10 mouse cellular contexts compared by ENCODE assay signal in the genomic region with DNA sequence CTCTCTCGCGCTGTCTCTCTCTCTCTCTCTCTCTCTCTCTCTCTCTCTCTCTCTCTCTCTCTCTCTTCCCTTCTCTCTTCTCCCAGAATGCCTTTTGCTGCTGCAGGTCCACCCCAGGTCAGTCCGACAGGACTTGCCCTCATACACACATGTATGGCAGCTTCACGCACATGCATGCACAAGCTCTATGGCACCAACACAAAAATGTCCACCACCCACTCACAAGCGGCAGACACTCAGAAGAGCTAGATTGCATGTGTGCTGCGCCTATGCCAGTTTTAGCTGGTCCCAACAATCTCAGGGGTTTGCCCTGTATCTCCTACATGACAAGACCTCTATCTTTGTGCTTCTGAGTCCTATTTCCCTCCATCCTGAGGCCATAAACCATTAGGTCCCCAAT. TPM values are rescaled to one million over a fixed set of nuclear protein-coding genes. Genes with fewer than 3 reads are reported as not detected.
A peak's percentile ranks its signal among the peaks of the same experiment; 100 is the strongest.
DNase-seq lines count a peak whose midpoint lies in the region; ATAC-seq and TF ChIP-seq lines count a peak whose summit lies in the region.
"Had no signal": no experiment of that assay in that cellular context is flagged by ENCODE, and none has a peak within 500 bp of the region (broad histone marks: within the 10 kb centered on the region; RNA-seq: fewer than 3 reads in every experiment).

No protein-coding gene starts in this region.

- no peak for ATAC-seq in heart, embryonic 13.5 days (ENCODE audit: extremely low read depth, insufficient number of reproducible peaks, low FRiP score, low TSS enrichment)
- ATAC-seq in forebrain, embryonic 13.5 days: no peak
- no peak for ATAC-seq in limb, embryonic 15.5 days (ENCODE audit: insufficient number of reproducible peaks, low FRiP score, low TSS enrichment, low read depth)
- no peak for ATAC-seq in cerebellum, adult (ENCODE audit: insufficient number of reproducible peaks, low FRiP score, low TSS enrichment)

- H3K4me3 ChIP-seq in heart, embryonic 13.5 days: no peak overlapping the region
- no peak overlapping the region for H3K4me3 ChIP-seq in MEL (ENCODE audit: control insufficient read depth in 1 of 2, insufficient read depth in 1 of 2, low read depth in 2 of 2, low read length in 2 of 2)
- H3K4me3 ChIP-seq in forebrain, embryonic 13.5 days: no peak overlapping the region
- H3K4me3 ChIP-seq in limb, embryonic 15.5 days: no peak overlapping the region
- H3K4me3 ChIP-seq: liver, embryonic 15.5 days had no signal

- TF ChIP-seq CTCF in MEL (IDR thresholded peaks at IDR 0.05 in 2 of 3, conservative IDR thresholded peaks at IDR 0.05 in 1 of 3; ENCODE audit: control insufficient read depth in 1 of 3, insufficient read depth in 1 of 3, low read depth in 2 of 3, low read length in 3 of 3, poor library complexity in 1 of 3, severe bottlenecking in 1 of 3): no peak

- no peaks in the 10 kb centered on the region for H3K9me3 ChIP-seq in heart, embryonic 13.5 days
- H3K9me3 ChIP-seq in MEL (replicated peaks; ENCODE audit: insufficient read depth, low read length): no peaks in the 10 kb centered on the region
- H3K9me3 ChIP-seq in forebrain, embryonic 13.5 days (replicated peaks): no peaks in the 10 kb centered on the region
- H3K9me3 ChIP-seq in limb, embryonic 15.5 days: no peaks in the 10 kb centered on the region
- H3K9me3 ChIP-seq: liver, embryonic 15.5 days had no signal

- no peaks in the 10 kb centered on the region for H3K79me2 ChIP-seq in MEL (ENCODE audit: control insufficient read depth, insufficient read depth, low read length, poor library complexity)

- TF ChIP-seq EP300 in MEL (IDR thresholded peaks at IDR 0.05; ENCODE audit: low read depth in 1 of 2, low read length in 2 of 2): no peak

- no peak overlapping the region for H3K9ac ChIP-seq in heart, embryonic 13.5 days
- H3K9ac ChIP-seq in MEL (ENCODE audit: control insufficient read depth, low read depth, low read length, poor library complexity, severe bottlenecking): no peak overlapping the region
- peak overlapping the region; percentile 27; the same call in 1 of the 2 replicates for H3K9ac ChIP-seq in forebrain, embryonic 13.5 days
- H3K9ac ChIP-seq in limb, embryonic 15.5 days: no peak overlapping the region
- H3K9ac ChIP-seq: liver, embryonic 15.5 days had no signal

- H3K36me3 ChIP-seq in heart, embryonic 13.5 days: no peaks in the 10 kb centered on the region
- no peaks in the 10 kb centered on the region for H3K36me3 ChIP-seq in MEL (ENCODE audit: control insufficient read depth in 1 of 2, insufficient read depth in 2 of 2, low read length in 2 of 2)
- H3K36me3 ChIP-seq in forebrain, embryonic 13.5 days (ENCODE audit: poor library complexity, severe bottlenecking): no peaks in the 10 kb centered on the region
- no peaks in the 10 kb centered on the region for H3K36me3 ChIP-seq in limb, embryonic 15.5 days
- H3K36me3 ChIP-seq: liver, embryonic 15.5 days had no signal

- peak overlapping the region; percentile 25; the same call in 1 of the 2 replicates for H3K4me2 ChIP-seq in heart, embryonic 13.5 days
- peak overlapping the region; percentile 56 for H3K4me2 ChIP-seq in forebrain, embryonic 13.5 days
- H3K4me2 ChIP-seq in limb, embryonic 15.5 days: 0 out of 2 replicates have a peak overlapping the region, but pooled peaks have one; percentile 49

- H3K27ac ChIP-seq in heart, embryonic 13.5 days (replicated peaks): no peak overlapping the region
- no peak overlapping the region for H3K27ac ChIP-seq in MEL (ENCODE audit: control insufficient read depth, low read depth, low read length)
- H3K27ac ChIP-seq in forebrain, embryonic 13.5 days: no peak overlapping the region
- no peak overlapping the region for H3K27ac ChIP-seq in limb, embryonic 15.5 days
- H3K27ac ChIP-seq: liver, embryonic 15.5 days had no signal

- WGBS in heart, embryonic 13.5 days: 53% methylated on average over 6 of the region's 6 CpGs
- WGBS in forebrain, embryonic 13.5 days: 61% methylated on average over 4 of the region's 6 CpGs
- WGBS in limb, embryonic 15.5 days: 45% methylated on average over 6 of the region's 6 CpGs

- DNase-seq in heart, postnatal 4 days: no peak
- no peak for DNase-seq in MEL (ENCODE audit: low read depth, low spot score)
- DNase-seq in right cerebral cortex, postnatal 4 days: no peak
- no peak for DNase-seq in yolk sac, embryonic 10.5 days (ENCODE audit: low spot score)

- peaks cover 61% of the 10 kb centered on the region for H3K4me1 ChIP-seq in heart, embryonic 13.5 days
- H3K4me1 ChIP-seq in MEL (ENCODE audit: control insufficient read depth in 1 of 2, insufficient read depth in 2 of 2, low read length in 2 of 2): peaks cover 4 to 5% of the 10 kb centered on the region in 2 experiments
- peaks cover 69% of the 10 kb centered on the region for H3K4me1 ChIP-seq in forebrain, embryonic 13.5 days
- H3K4me1 ChIP-seq in limb, embryonic 15.5 days: peaks cover 72% of the 10 kb centered on the region

- no peak for TF ChIP-seq POLR2A in MEL (IDR thresholded peaks at IDR 0.05; ENCODE audit: control insufficient read depth in 1 of 2, insufficient read depth in 1 of 2, low read depth in 1 of 2, low read length in 2 of 2, poor library complexity in 1 of 2)

- peaks cover 64% of the 10 kb centered on the region for H3K27me3 ChIP-seq in heart, embryonic 13.5 days (replicated peaks)
- peaks cover 27% of the 10 kb centered on the region in 2 experiments for H3K27me3 ChIP-seq in MEL (ENCODE audit: control insufficient read depth in 1 of 2, insufficient read depth in 2 of 2, low read length in 2 of 2)
- peaks cover 59% of the 10 kb centered on the region for H3K27me3 ChIP-seq in forebrain, embryonic 13.5 days
- peaks cover 33% of the 10 kb centered on the region for H3K27me3 ChIP-seq in limb, embryonic 15.5 days

- no peak for TF ChIP-seq RAD21 in MEL (IDR thresholded peaks at IDR 0.05; ENCODE audit: low read depth, low read length)

TF ChIP-seq in MEL, 35 proteins besides CTCF, POLR2A, EP300 and RAD21:
- TF ChIP-seq JUND (IDR thresholded peaks at IDR 0.05; ENCODE audit: low read depth, low read length): no peak
- TF ChIP-seq MAFK (IDR thresholded peaks at IDR 0.05; ENCODE audit: borderline replicate concordance, low read depth, low read length): no peak
- TF ChIP-seq SIN3A (IDR thresholded peaks at IDR 0.05; ENCODE audit: low read length): 0 out of 2 replicates have a peak, but pooled peaks have one; percentile 11
- no peak for TF ChIP-seq MYC (IDR thresholded peaks at IDR 0.05; ENCODE audit: low read depth, low read length)
- no peak for TF ChIP-seq CHD1 (IDR thresholded peaks at IDR 0.05; ENCODE audit: low read depth, low read length)
- TF ChIP-seq USF2 (IDR thresholded peaks at IDR 0.05; ENCODE audit: borderline replicate concordance in 1 of 2, insufficient read depth in 1 of 2, low read depth in 1 of 2, low read length in 2 of 2): no peak
- TF ChIP-seq ZNF384 (IDR thresholded peaks at IDR 0.05; ENCODE audit: low read depth, low read length): no peak
- TF ChIP-seq ZMIZ1 (IDR thresholded peaks at IDR 0.05; ENCODE audit: low read depth, low read length): no peak

RNA-seq across cellular contexts. Expression of a gene that starts 5.5 kb away (rescaled TPM):
- polyA plus RNA-seq in heart, embryonic 13.5 days (2015; fragmentation: Nextera tagmentation; extraction: Ambion mirVana): 1.8 and 1.9 TPM in 2 replicates
- total RNA-seq in heart, postnatal 4 days (2021): under 1 TPM in 1 of 2 experiments, not detected in 1; 0.26 TPM
- total RNA-seq in MEL (2012; rRNA removed): 0.54 and 0.78 TPM in 2 replicates
- 1 to 10 TPM in 1 of 2 experiments, not detected in 1; 1.2 TPM for polyA plus RNA-seq in MEL (2012; ENCODE audit: insufficient read depth in 1 of 2, insufficient read length in 2 of 2, low read depth in 1 of 2, low replicate concordance in 2 of 2, missing spikeins in 1 of 2)
- 18.7 and 23.4 TPM in 2 replicates for polyA plus RNA-seq in forebrain, embryonic 13.5 days (2015; fragmentation: Nextera tagmentation; extraction: Ambion mirVana)
- polyA plus RNA-seq in limb, embryonic 15.5 days (2015; fragmentation: Nextera tagmentation; extraction: Ambion mirVana): 57.9 and 59.2 TPM in 2 replicates
- total RNA-seq: gastrocnemius, adult 8-10 months had no signal

RNA-seq across cellular contexts. Expression of a gene that starts 20.6 kb away (rescaled TPM):
- 9.9 and 10.2 TPM in 2 replicates for polyA plus RNA-seq in heart, embryonic 13.5 days (2015; fragmentation: Nextera tagmentation; extraction: Ambion mirVana)
- total RNA-seq in heart, postnatal 4 days (2021): 1 to 10 TPM; 3.1 to 3.7 TPM
- 1.4 and 1.9 TPM in 2 replicates for total RNA-seq in MEL (2012; rRNA removed)
- polyA plus RNA-seq in MEL (2012; ENCODE audit: insufficient read depth in 1 of 2, insufficient read length in 2 of 2, low read depth in 1 of 2, low replicate concordance in 2 of 2, missing spikeins in 1 of 2): 1 to 10 TPM in 1 of 2 experiments, not detected in 1; 4.5 TPM
- 16.0 and 16.3 TPM in 2 replicates for polyA plus RNA-seq in forebrain, embryonic 13.5 days (2015; fragmentation: Nextera tagmentation; extraction: Ambion mirVana)
- polyA plus RNA-seq in limb, embryonic 15.5 days (2015; fragmentation: Nextera tagmentation; extraction: Ambion mirVana): 30.4 and 34.4 TPM in 2 replicates
- total RNA-seq: gastrocnemius, adult 8-10 months had no signal

RNA-seq across cellular contexts. Expression of a gene that starts 32.5 kb away (rescaled TPM):
- 58.3 and 58.9 TPM in 2 replicates for polyA plus RNA-seq in heart, embryonic 13.5 days (2015; fragmentation: Nextera tagmentation; extraction: Ambion mirVana)
- 10 to 100 TPM; 93.6 to 95.2 TPM for total RNA-seq in heart, postnatal 4 days (2021)
- 15.3 and 16.9 TPM in 2 replicates for total RNA-seq in MEL (2012; rRNA removed)
- polyA plus RNA-seq in MEL (2012; ENCODE audit: insufficient read depth in 1 of 2, insufficient read length in 2 of 2, low read depth in 1 of 2, low replicate concordance in 2 of 2, missing spikeins in 1 of 2): 10 to 100 TPM in 1 of 2 experiments, not detected in 1; 43.2 TPM
- polyA plus RNA-seq in forebrain, embryonic 13.5 days (2015; fragmentation: Nextera tagmentation; extraction: Ambion mirVana): 24.1 and 27.5 TPM in 2 replicates
- polyA plus RNA-seq in limb, embryonic 15.5 days (2015; fragmentation: Nextera tagmentation; extraction: Ambion mirVana): 94.4 and 106 TPM in 2 replicates

RNA-seq across cellular contexts. Expression of a gene that starts 36.3 kb away (rescaled TPM):
- polyA plus RNA-seq in heart, embryonic 13.5 days (2015; fragmentation: Nextera tagmentation; extraction: Ambion mirVana): 33.3 and 38.4 TPM in 2 replicates
- 10 to 100 TPM; 37.9 to 42.0 TPM for total RNA-seq in heart, postnatal 4 days (2021)
- total RNA-seq in MEL (2012; rRNA removed): not detected in 2 replicates
- polyA plus RNA-seq in MEL (2012; ENCODE audit: insufficient read depth in 1 of 2, insufficient read length in 2 of 2, low read depth in 1 of 2, low replicate concordance in 2 of 2, missing spikeins in 1 of 2): not detected
- 9.5 and 10.9 TPM in 2 replicates for polyA plus RNA-seq in forebrain, embryonic 13.5 days (2015; fragmentation: Nextera tagmentation; extraction: Ambion mirVana)
- 59.6 and 64.2 TPM in 2 replicates for polyA plus RNA-seq in limb, embryonic 15.5 days (2015; fragmentation: Nextera tagmentation; extraction: Ambion mirVana)

RNA-seq across cellular contexts. Expression of a gene that starts 44.5 kb away (rescaled TPM):
- polyA plus RNA-seq in heart, embryonic 13.5 days (2015; fragmentation: Nextera tagmentation; extraction: Ambion mirVana): 0.08 TPM in 1 of 2 replicates, not detected in the other
- total RNA-seq in heart, postnatal 4 days (2021): under 1 TPM; 0.14 to 0.23 TPM
- not detected in 2 replicates for total RNA-seq in MEL (2012; rRNA removed)
- polyA plus RNA-seq in MEL (2012; ENCODE audit: insufficient read depth in 1 of 2, insufficient read length in 2 of 2, low read depth in 1 of 2, low replicate concordance in 2 of 2, missing spikeins in 1 of 2): under 1 TPM in 1 of 2 experiments, not detected in 1; 0.06 TPM
- polyA plus RNA-seq in forebrain, embryonic 13.5 days (2015; fragmentation: Nextera tagmentation; extraction: Ambion mirVana): 0.06 and 0.13 TPM in 2 replicates
- polyA plus RNA-seq in limb, embryonic 15.5 days (2015; fragmentation: Nextera tagmentation; extraction: Ambion mirVana): 0.20 and 0.23 TPM in 2 replicates
